Mouse (Mus musculus) layer of hippocampus, adult 9-11 months (tissue): Measurements from ENCODE around the gene Pknox1.

Source experiments
- DNase-seq: peaks from one replicate; pipeline ENCODE4 v3.0.0; 2022

Pknox1 gene

DNA sequence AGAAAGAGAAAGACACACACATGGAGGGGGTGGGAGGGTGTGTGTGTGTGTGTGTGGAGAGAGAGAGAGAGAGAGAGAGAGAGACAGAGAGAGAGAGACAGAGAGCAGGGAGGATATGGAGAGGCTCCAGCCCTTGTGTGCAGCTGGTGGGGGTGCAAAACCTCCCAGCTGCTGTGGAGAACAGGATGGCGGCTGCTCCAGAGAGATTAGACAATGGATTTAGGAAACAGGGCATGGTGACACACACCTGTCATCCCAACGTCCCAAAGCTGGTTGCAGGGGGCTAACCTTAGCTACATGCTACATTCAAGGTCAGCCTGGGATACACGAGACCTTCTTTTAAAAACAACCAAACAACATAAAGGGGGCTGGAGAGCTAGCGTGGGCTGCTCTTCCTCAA, 8.3 kb upstream of the Pknox1 start:
- DNase-seq = no peak

DNA sequence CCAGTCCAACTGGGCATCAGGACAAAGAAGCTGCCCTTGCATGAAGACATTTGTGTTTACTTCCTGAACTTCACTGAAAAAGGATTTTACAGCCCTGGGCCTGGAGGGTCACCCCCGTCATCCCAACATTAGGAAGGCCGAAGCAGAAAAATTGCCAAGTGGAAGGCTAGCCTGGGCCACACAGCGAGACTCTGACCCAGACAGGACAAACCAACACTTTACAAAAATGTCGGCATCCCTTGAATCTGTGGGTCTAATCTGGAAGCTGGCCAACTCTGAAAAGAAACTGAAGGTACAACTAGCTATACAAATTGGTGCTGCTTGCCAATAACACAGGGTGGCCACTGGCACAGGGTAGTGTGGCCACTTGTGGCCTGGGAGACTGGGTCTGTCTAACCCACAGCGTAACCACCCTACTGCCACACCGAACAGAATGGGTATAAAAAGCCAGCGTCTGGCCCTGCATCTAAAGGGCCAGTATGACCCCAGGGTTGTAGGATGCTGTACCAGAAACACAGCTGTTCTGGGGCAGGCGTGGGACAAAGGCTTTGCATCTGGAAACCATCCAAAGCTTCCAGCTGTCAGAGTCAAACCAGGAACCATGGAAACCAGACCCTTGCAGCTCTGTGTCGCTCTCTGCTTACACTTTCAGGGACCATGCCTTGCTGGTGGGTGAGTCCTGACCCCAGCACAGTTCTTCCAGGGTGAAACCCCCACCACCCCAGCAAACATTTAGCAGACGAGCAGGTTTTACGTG, 7.2 kb upstream of the Pknox1 start:
- no peak for DNase-seq

DNA sequence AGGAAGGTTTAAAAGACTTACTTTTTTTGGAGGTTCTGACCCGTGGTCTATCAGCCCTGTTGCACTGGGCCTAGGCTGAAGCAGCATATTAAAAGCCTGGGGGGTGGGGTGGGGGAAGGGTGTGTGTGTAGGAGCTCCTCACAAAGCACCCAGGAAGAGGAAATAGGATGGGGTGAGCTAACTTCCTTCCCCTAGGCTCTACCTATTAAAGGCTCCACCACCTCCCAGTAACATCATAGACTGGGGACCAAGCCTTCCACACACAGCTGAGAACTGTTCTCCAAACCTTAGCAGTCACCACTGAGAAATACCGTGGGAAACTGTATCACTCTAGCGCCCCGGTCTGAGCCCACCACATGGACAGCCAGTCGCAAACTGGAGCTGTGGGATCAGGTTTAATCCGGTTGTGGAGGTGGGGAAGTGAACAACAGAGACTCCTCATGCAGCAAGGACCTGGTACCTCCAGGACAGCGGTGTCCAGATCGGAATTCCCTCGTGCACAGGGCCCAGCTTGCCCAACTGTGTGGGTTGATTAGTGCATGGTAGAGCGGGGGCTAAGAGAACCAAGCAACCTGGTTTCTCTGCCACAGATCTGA, 6.5 kb upstream of the Pknox1 start:
- no peak for DNase-seq

DNA sequence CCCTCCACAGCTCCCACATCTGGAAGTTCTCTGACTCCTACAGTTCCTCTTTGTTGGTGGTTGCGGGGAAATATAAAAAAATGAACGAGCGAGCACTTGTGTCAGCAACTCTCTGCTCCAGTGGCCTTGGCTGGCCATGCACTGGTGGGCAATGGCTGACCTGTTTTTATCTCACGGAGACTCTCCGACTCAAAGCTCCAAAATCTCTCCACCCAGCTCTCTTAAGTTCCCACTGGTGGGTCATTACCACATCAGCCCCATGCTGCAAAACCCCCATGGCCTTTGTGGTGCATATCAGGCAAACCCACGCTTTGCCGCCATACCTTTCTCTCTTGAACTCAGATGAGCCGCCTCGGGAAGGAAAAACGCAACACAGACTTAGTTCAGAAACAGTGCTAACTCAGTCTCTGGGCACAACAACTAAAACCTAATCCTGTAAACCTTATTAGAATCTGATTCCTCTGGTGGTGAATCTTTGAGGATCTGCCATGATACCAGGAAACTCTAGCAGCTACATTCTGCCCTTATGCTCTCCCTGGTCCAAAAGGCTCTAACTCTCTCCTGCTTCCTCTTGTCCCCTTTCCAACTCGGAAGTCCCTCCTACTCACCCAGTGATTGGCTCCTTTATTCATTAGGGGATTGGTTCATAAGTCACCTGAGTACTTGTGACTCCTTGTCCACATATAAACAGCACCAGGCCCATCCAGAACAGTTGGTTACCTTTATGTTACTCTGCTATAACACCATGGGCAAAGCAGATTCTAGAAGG, 5.3 kb upstream of the Pknox1 start:
- no peak for DNase-seq

- DNase-seq = peak; percentile 45
Observed at GRCm38 (mm10) chr17:31563632-31564014, 911 bp upstream of the Pknox1 start.

- DNase-seq = no peak
Observed at GRCm38 (mm10) chr17:31564858-31565140, 265 bp downstream of the Pknox1 start.

DNA sequence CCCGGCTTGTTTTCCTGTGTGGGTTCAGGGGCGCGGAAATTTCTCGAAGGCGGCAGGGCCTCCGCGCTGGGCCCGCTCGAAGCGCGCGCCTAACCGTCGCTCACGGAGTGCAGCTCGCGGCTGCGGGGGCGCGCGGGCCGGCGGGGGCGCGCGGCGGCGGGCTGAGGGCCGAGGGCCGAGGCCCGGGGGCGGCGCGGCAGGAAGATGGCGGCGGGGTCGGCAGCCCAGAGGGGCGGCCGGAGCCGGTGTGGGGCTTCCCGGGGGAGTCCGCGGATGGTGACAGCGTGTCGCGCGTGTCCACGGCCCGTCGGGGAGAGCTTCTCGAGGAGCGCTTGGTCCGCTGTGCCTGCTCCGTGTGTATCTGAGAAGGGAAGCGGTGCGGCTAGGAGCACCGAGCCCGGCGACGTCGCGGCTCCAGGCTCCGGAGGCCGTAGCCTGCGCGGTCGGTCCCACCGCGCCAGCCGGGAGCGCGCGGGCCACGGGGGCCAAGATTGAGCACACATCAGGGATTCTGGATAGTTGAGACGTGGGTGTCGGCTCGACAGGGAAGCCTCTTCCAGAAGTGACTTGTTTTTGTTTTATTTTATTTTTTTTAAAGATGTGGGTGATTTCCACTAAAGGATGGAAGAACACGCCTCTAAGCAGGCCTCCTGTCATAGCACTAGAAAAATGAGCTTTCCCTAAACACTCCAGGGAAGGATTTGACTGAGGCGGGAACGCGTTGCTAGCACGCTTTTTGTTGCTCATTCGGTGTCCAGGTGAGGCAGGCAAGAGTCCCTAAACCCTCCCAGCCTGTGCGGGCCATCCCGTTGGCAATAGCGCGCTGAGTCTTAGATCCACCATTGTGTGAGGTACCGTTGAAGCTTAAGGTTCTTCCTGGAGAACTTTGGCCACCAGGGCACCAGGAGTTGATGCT, 865 bp downstream of the Pknox1 start:
- peak; percentile 63 for DNase-seq

GRCm38 (mm10) chr17:31566276-31566675, 1.7 kb downstream of the Pknox1 start:
- no peak for DNase-seq

- DNase-seq = no peak
Observed at GRCm38 (mm10) chr17:31569756-31570155, 5.2 kb downstream of the Pknox1 start.

GRCm38 (mm10) chr17:31570321-31570925, 5.9 kb downstream of the Pknox1 start:
- DNase-seq = no peak

DNA sequence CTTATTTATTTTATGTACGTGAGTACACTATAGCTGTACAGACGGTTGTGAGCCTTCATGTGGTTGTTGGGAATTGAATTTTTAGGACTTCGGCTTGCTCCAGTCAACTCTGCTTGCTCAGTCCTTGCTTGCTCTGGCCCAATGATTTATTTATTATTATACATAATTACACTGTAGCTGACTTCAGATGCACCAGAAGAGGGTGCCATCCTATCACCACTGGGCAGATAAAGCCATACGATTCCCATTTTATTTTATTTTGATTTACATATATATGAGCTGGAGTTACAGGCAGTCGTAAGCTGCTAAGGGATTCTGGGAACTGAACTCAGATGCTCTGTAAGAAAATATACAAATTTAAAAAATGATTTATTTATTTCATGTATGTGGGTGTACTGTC, 7.2 kb downstream of the Pknox1 start:
- DNase-seq = no peak

DNA sequence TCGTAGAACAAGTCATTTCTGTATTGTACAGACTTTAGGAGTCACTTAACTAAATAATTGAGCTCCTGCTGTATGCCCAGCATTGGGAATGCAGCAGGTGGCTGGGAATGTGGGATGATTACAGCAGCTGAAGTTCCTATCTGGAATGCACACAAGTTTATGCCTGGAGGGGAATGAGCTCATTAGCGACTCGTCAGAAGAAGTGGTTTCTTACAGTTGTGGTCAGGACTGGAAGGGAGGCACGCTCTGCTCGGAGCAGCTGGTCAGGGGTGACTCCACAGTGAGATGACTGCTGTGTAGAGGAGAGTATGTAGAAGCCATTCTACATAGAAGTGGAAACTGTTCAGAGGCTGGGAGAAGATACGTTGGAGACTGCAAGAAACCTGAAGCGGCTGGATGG, 10.1 kb downstream of the Pknox1 start:
- DNase-seq = no peak

DNA sequence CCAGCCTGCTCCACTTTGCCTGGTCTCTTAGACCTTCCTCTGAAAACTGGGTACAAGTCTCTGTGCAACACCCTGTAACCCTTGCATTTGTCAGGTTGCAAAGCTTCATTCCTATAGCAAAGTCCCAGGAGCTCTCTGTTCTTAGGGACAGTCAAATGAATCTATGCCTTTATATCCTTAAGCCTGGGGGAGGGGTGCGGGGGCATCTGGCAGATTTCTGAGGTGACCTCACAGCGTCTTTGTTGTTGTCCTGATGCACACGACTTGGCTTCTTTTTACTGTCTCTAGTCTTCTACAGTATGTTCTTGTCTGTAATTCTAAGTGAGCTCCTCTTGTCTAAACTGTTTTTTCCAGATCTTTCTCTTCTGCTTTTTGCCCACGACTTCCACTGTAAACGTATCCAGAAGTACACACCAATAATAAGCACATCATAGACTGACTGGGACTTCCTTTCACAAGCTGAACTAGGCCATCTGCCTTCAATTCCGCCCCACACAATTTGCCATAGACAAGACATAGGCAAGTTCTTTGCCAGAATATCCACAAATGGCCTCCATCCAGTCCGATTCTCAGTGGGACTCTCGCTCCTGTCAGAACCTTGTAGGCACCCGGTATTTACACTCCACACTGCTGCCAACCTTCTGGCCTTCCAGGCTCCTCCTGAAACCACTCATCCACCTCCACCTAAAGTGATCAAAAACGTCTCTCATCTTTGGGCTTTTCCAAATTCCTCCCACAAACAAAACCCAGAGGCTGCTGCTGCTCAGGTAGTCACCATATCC, 12.1 kb downstream of the Pknox1 start:
- DNase-seq = no peak

GRCm38 (mm10) chr17:31580344-31580743, 15.8 kb downstream of the Pknox1 start:
- DNase-seq = no peak

- DNase-seq = no peak
Observed at GRCm38 (mm10) chr17:31583185-31583584, 18.7 kb downstream of the Pknox1 start.

- DNase-seq = no peak
Observed at GRCm38 (mm10) chr17:31583781-31584180, 19.2 kb downstream of the Pknox1 start.

- no peak for DNase-seq
Observed at GRCm38 (mm10) chr17:31588115-31588514, 23.6 kb downstream of the Pknox1 start.

GRCm38 (mm10) chr17:31588726-31589125, 24.2 kb downstream of the Pknox1 start:
- DNase-seq = no peak

- DNase-seq = no peak
Observed at GRCm38 (mm10) chr17:31590846-31591245, 26.3 kb downstream of the Pknox1 start.

- peak; percentile 63 for DNase-seq
Observed at GRCm38 (mm10) chr17:31594590-31594989, 30.1 kb downstream of the Pknox1 start.

DNA sequence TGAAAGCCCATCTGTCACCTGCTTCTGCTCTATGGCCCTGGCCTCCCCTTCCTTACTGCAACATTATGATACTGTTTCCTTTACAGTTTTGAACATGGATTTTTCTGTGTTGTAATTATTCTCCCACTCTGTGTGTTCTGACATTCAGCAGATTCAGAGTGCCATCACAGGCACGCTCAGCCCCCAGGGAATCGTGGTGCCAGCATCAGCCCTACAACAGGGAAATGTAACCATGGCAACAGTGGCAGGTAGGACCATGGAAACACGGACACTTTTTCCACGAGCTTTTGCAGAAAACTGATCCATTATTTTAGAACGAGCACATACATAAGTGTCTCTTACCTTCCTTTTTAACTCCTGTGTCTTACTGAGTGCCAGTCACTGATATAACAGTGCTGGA, 30.5 kb downstream of the Pknox1 start:
- DNase-seq = peak; percentile 60

DNA sequence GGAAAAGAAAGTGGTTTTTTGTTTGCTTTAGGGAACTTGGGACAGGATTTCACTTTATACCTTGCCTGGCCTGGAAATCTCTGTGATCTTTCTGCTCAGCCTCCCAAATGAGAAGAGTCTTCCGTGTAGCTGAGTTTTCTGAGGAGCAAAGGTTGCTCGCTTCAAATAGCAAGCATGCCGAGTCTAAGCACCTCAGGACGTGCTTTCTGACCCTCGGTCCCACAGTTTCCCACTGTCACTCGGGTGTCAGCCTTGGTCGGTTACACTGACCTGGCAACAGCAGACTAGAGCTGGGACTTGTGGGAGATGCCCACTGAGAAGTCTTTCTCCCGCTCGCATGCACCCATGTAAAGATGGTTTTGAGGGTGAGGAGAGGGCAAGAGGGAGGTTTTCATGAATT, 33.4 kb downstream of the Pknox1 start:
- DNase-seq = no peak
